Mouse (Mus musculus) myocyte (in vitro differentiated cells): ENCODE data around the gene Gucy2g.

Experiments
- MAX ChIP-seq: IDR thresholded peaks from one replicate; pipeline ENCODE4 v1.6.1; 2011; ENCODE audit warnings: low read depth, mild to moderate bottlenecking, control low read depth
- POLR2A ChIP-seq: IDR thresholded peaks from one replicate; pipeline ENCODE4 v1.6.1; 2011; ENCODE audit warnings: low read depth, mild to moderate bottlenecking, control low read depth, moderate library complexity; ENCODE audit not compliant: insufficient read length
- POLR2AphosphoS2 ChIP-seq: IDR thresholded peaks from one replicate; pipeline ENCODE4 v1.6.1; 2011; ENCODE audit warnings: low read depth, control low read depth; ENCODE audit not compliant: insufficient read length
- USF1 ChIP-seq: IDR thresholded peaks from one replicate; pipeline ENCODE4 v1.6.1; 2011; ENCODE audit warnings: low read depth, mild to moderate bottlenecking, control low read depth, moderate library complexity

GRCm38 (mm10) chr19:55152983-55153382, 88.1 kb downstream of the Gucy2g start:
- no peak for TF ChIP-seq POLR2A
- no peak for TF ChIP-seq USF1
- no peak for TF ChIP-seq POLR2AphosphoS2
- TF ChIP-seq MAX: no peak
